Comparison of ENCODE assay signal across 10 mouse cellular contexts in the genomic region with DNA sequence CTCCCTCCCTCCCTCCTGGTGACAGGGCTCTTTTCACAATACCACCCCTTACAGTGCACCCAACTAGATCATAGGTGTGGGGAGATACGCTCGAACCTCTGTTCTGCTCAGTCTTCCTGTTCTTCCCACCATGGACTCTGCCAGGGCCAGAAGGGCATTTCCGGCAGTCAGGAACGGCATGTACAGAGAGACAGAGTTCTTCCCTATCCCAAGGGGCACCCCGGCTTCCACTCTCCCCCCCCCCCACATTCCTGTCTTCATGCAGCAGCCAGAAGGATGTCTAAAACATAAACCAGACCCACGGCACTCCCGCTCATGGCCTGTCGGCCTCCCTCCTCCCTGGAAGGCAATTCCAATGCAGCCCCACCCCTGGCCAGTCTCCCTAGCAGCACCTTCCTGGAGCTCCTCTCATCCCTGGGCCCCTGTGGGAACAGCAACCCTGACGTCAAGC.
DNase-seq lines count a peak whose midpoint lies in the region; ATAC-seq and TF ChIP-seq lines count a peak whose summit lies in the region.
"Had no signal": no experiment of that assay in that cellular context is flagged by ENCODE, and none has a peak within 500 bp of the region (broad histone marks: within the 10 kb centered on the region; RNA-seq: fewer than 3 reads in every experiment).

No protein-coding gene starts in this region.

- no peaks in the 10 kb centered on the region for H3K27me3 ChIP-seq in midbrain, embryonic 11.5 days (ENCODE audit: control insufficient read depth, insufficient read depth, low read length)
- no peaks in the 10 kb centered on the region for H3K27me3 ChIP-seq in midbrain, embryonic 14.5 days (ENCODE audit: control insufficient read depth, insufficient read depth, low read length)
- no peaks in the 10 kb centered on the region for H3K27me3 ChIP-seq in liver, adult 2 months (ENCODE audit: control insufficient read depth, insufficient read depth, low read length)
- H3K27me3 ChIP-seq in stomach, postnatal 0 days (ENCODE audit: control insufficient read depth, insufficient read depth, low read length): no peaks in the 10 kb centered on the region

- H3K27ac ChIP-seq in midbrain, embryonic 11.5 days (ENCODE audit: low read depth, low read length): no peak overlapping the region
- H3K27ac ChIP-seq in midbrain, embryonic 14.5 days (replicated peaks; ENCODE audit: low read depth, low read length): no peak overlapping the region
- no peak overlapping the region for H3K27ac ChIP-seq in liver, adult 2 months (replicated peaks; ENCODE audit: insufficient read depth, low read depth, low read length)
- 0 out of 2 replicates have a peak overlapping the region, but pooled peaks have one; percentile 35 for H3K27ac ChIP-seq in stomach, postnatal 0 days (replicated peaks)
- H3K27ac ChIP-seq: hindbrain, embryonic 14.5 days; midbrain, embryonic 12.5 days had no signal

- intact Hi-C loops in heart, postnatal 25 days (cut with DNase I): no loop called here

- WGBS in midbrain, embryonic 11.5 days: 73% methylated on average over 9 of the region's 9 CpGs
- WGBS in midbrain, embryonic 14.5 days: 84% methylated on average over 9 of the region's 9 CpGs
- 85% methylated on average over 9 of the region's 9 CpGs for WGBS in liver, adult 2 months
- whole genome bisulfite sequencing in stomach, postnatal 0 days: 40% methylated on average over 9 of the region's 9 CpGs

- no peak overlapping the region for H3K4me3 ChIP-seq in midbrain, embryonic 11.5 days (ENCODE audit: low read depth, low read length)
- H3K4me3 ChIP-seq in midbrain, embryonic 14.5 days (replicated peaks; ENCODE audit: low read depth, low read length): no peak overlapping the region
- H3K4me3 ChIP-seq in liver, adult 2 months (ENCODE audit: insufficient read depth, low read depth, low read length): no peak overlapping the region
- no peak overlapping the region for H3K4me3 ChIP-seq in stomach, postnatal 0 days (ENCODE audit: low read depth, low read length)
- H3K4me3 ChIP-seq: midbrain, embryonic 12.5 days had no signal

- TF ChIP-seq CTCF in liver, adult 2 months (IDR thresholded peaks at IDR 0.05; ENCODE audit: low read depth, low read length): no peak
- TF ChIP-seq CTCF in stomach, postnatal 0 days (IDR thresholded peaks at IDR 0.05; ENCODE audit: low read depth): 0 out of 2 replicates have a peak, but pooled peaks have one; percentile 9

- no peak for ATAC-seq in midbrain, embryonic 11.5 days (ENCODE audit: low FRiP score)
- no peak for ATAC-seq in midbrain, embryonic 14.5 days (ENCODE audit: low FRiP score, low TSS enrichment)
- peak; percentile 75 for ATAC-seq in stomach, postnatal 0 days (ENCODE audit: low FRiP score, low TSS enrichment)
- ATAC-seq in erythroid progenitor cell, adult 5-6 weeks (replicated peaks; ENCODE audit: low FRiP score, poor library complexity, severe bottlenecking): no peak

- DNase-seq in midbrain, embryonic 11.5 days (ENCODE audit: low spot score, missing footprints): peak; percentile 49
- DNase-seq in midbrain, embryonic 14.5 days: no peak
- DNase-seq in heart, postnatal 25 days (ENCODE audit: low spot score): peak; percentile 33
- DNase-seq in liver, adult 2 months (ENCODE audit: extremely low read depth, low read depth, low spot score): peak; percentile 6
- DNase-seq in stomach, postnatal 0 days (ENCODE audit: low spot score): peak; percentile 48
- DNase-seq in thymus, postnatal 0 days (ENCODE audit: low spot score): no peak
- no peak for DNase-seq in retina, embryonic 14.5 days (ENCODE audit: low spot score)

- TF ChIP-seq POLR2A in liver, adult 2 months (IDR thresholded peaks at IDR 0.05; ENCODE audit: extremely low read depth, insufficient read depth, low read length): no peak

- no peak overlapping the region for H3K4me2 ChIP-seq in midbrain, embryonic 11.5 days
- H3K4me2 ChIP-seq in midbrain, embryonic 14.5 days (ENCODE audit: low read length): no peak overlapping the region
- H3K4me2 ChIP-seq in stomach, postnatal 0 days (replicated peaks; ENCODE audit: low read depth): peak overlapping the region; percentile 3; the same call in 1 of the 2 replicates
- H3K4me2 ChIP-seq: hindbrain, embryonic 14.5 days; midbrain, embryonic 12.5 days had no signal

- H3K79me2 ChIP-seq in liver, adult 2 months (ENCODE audit: control insufficient read depth, insufficient read depth, low read length): no peaks in the 10 kb centered on the region

- no peak overlapping the region for H3K9ac ChIP-seq in midbrain, embryonic 11.5 days (ENCODE audit: low read length)
- no peak overlapping the region for H3K9ac ChIP-seq in midbrain, embryonic 14.5 days (replicated peaks; ENCODE audit: low read length)
- no peak overlapping the region for H3K9ac ChIP-seq in liver, adult 2 months (ENCODE audit: low read depth, low read length)
- H3K9ac ChIP-seq in stomach, postnatal 0 days (ENCODE audit: low read length): no peak overlapping the region
- H3K9ac ChIP-seq: hindbrain, embryonic 14.5 days; midbrain, embryonic 12.5 days had no signal

- no peak for TF ChIP-seq EP300 in stomach, postnatal 0 days (optimal IDR thresholded peaks at IDR 0.05)

- H3K4me1 ChIP-seq in midbrain, embryonic 11.5 days (ENCODE audit: control insufficient read depth, insufficient read depth, low read length): no peaks in the 10 kb centered on the region
- H3K4me1 ChIP-seq in midbrain, embryonic 14.5 days (ENCODE audit: control insufficient read depth, insufficient read depth, low read length): peaks cover 5% of the 10 kb centered on the region; the same call in 1 of the 2 replicates
- H3K4me1 ChIP-seq in liver, adult 2 months (ENCODE audit: control insufficient read depth, insufficient read depth, low read length): no peaks in the 10 kb centered on the region
- 0 out of 2 replicates have a peak, but pooled peaks cover 7% of the 10 kb centered on the region for H3K4me1 ChIP-seq in stomach, postnatal 0 days (replicated peaks; ENCODE audit: control insufficient read depth, insufficient read depth)

- H3K9me3 ChIP-seq in midbrain, embryonic 11.5 days (ENCODE audit: control insufficient read depth, low read length): no peaks in the 10 kb centered on the region
- 0 out of 2 replicates have a peak, but pooled peaks cover 4% of the 10 kb centered on the region for H3K9me3 ChIP-seq in midbrain, embryonic 14.5 days (ENCODE audit: control insufficient read depth, low read length)
- no peaks in the 10 kb centered on the region for H3K9me3 ChIP-seq in stomach, postnatal 0 days (ENCODE audit: control insufficient read depth, low read length)
- H3K9me3 ChIP-seq: midbrain, embryonic 12.5 days had no signal

- no peaks in the 10 kb centered on the region for H3K36me3 ChIP-seq in midbrain, embryonic 11.5 days (ENCODE audit: control insufficient read depth, insufficient read depth, low read length)
- no peaks in the 10 kb centered on the region for H3K36me3 ChIP-seq in midbrain, embryonic 14.5 days (ENCODE audit: control insufficient read depth, insufficient read depth, low read length)
- H3K36me3 ChIP-seq in liver, adult 2 months (ENCODE audit: control insufficient read depth, insufficient read depth, low read length): no peaks in the 10 kb centered on the region
- H3K36me3 ChIP-seq in stomach, postnatal 0 days (ENCODE audit: control insufficient read depth, insufficient read depth, low read length): no peaks in the 10 kb centered on the region
- H3K36me3 ChIP-seq: midbrain, embryonic 12.5 days had no signal

Comparison
In these comparisons a context has a peak if more than half of its experiments do, and no peak if none do; other contexts are left out.
1. DNase-seq: peak in midbrain, embryonic 11.5 days (single experiment), heart, postnatal 25 days (single experiment), liver, adult 2 months (single experiment) and stomach, postnatal 0 days (single experiment); none in midbrain, embryonic 14.5 days (single experiment), thymus, postnatal 0 days (single experiment) and retina, embryonic 14.5 days (single experiment).